Mouse (Mus musculus): ENCODE measurements at regions not wholly inside any gene's neighbourhood (a gene's known extent, or its start where the extent isn't known, plus 50 kb on each side); places are given as distances from the start of the nearest gene placed in this dataset.

- intact Hi-C loops (cut with DNase I): no loop called here
- DNase-seq (ENCODE audit: low spot score): no peak
Measured at GRCm38 (mm10) chrX:42332906-42333305, 156.6 kb upstream of the Tex13c2 start.

GRCm38 (mm10) chrX:42333631-42334030 is 155.9 kb upstream of the Tex13c2 start:
- DNase-seq (ENCODE audit: low spot score): no peak
- intact Hi-C loops (cut with DNase I): no loop called here

DNA sequence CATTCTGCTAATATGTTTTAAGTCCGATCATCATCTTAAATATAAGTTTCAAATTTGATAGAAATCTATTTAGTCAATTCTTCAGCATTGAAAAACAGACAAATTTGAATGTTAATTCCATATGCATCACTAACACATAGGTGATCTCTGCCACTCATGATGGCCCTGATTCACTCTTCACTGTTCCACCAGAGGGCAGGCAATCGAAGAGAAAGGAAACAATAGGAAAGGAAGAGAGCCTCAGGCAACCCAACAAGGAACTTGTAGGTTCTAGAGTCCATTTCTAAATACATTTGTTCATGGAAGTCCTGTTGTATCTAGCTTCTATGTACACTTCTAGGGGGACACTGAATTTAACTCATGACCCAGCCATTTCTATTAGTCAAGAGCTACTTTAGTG is 154.7 kb upstream of the Tex13c2 start:
- intact Hi-C loops (cut with DNase I): no loop called here

DNA sequence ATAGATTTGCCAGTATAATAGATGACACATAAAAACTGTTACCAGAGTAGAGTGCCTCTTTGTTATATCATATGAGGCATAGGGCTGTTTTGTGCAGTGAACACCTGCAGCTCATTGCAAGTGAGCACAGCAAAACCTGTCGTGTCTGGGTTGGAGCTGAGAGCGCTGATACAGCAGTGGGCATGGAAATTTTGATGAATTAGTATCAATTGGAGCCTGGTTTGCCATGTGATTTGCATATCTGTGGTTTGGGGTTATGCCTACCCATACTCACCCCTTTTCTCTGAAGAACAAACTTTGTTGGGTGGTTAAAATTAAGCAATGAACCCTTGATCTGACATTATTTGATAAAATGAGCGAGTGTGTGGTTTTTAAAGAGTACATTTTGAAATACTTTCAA is 152.7 kb upstream of the Tex13c2 start:
- intact Hi-C loops (cut with DNase I): no loop called here
- DNase-seq (ENCODE audit: low spot score): no peak

More for the DNA sequence above, 154.7 kb upstream of the Tex13c2 start:
- DNase-seq (ENCODE audit: low spot score): no peak

DNA sequence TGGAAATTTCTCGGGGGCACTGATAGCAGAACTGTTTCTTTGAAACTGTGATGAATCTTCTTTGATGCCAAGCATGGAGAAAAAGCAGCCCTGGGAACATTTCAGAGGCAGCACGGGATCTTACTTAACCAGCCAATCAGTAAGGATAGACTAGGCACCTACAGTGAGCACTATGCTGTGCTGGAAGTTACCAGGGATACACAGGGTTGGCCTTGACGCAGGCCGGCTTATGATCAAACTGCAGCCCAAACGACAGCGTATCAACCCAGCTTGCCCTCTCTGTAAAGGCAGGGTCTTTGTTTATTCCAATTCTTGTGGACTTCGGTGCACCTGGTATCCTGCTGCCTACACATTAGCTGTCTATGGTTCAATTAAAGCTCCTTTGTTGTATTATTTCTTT is 147.1 kb upstream of the Tex13c2 start:
- intact Hi-C loops (cut with DNase I): no loop called here
- DNase-seq (ENCODE audit: low spot score): no peak

DNA sequence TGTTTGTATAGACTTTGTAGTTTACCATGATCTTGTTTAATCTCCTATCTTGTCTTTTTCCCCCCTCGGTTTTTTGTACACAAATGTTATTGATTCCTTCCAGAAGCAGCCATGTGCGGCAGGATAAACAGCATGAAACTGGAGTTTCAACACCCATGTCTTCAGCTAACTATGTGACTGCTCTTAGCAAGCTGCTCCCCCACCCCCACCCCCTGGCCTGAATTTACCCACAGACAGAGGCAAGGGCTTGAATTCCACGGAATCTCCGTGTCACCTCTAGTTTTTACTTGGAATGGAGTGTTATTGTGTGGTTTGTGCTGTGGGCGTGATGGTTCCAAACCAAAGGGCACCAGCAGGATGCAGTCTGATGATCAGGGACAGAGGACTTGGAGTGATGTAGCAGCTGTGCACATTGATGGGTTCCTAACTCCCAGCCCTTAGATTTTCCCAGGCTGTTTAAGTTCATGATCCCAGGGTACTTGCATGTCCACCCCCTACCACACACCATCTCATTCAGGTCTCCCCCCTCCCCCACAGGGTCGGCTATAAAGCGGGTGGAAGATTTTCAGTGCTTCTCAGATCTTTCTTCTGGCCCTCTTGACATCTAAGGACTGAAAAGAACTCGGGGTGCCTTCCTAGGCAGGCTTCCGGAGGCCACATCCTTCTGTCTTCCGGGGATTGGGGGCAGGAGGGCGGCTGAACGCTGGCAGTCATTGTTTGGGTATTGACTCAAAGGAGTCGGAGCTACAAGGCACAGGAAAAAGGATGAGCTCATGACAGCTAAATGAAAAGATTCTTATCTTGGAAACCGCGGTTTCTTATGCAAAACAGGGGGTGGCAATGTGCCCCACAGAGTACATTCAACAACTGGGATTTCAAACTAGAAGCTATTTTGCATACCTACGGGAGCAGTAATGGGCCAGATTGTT is 146.3 kb upstream of the Tex13c2 start:
- intact Hi-C loops (cut with DNase I): no loop called here
- no peak for DNase-seq (ENCODE audit: low spot score)

GRCm38 (mm10) chrX:42352610-42353254 is 136.8 kb upstream of the Tex13c2 start:
- no peak for DNase-seq (ENCODE audit: low spot score)
- intact Hi-C loops (cut with DNase I): no loop called here

DNA sequence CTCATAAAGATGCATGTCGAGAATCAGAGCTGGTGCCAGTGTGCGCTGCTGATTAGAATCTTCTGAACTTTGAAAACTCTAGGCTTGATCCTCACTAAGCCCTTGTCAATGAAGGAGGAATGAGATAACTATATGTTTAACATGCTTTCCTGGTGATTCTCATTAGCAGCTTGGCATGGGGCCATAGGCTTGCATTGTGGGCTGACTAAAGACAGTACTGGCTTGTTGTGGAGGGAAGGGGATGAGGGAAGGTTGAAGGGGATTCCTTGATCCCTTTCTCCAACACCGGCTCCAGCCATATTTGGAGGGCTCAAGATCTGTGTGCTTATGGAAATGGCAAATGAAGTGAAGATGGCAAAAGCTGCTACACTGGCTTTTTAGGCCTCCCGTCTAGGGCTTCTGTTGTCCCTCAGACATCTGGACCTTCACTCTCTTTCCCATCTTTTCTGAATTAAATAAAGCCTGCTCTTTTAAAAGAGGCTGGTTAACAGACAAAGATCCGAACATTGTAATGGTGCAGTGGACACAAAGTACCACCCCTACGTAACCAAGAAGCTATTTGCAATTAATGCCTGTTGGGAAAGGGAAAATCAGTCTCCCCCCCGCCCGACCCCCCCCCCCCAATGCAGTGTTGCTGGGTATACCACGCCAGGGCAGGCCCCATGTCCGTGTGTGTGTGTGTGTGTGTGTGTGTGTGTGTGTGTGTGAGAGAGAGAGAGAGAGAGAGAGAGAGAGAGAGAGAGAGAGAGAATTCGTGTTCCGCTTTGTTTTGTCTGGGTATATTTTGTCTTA is 129.9 kb upstream of the Tex13c2 start:
- DNase-seq (ENCODE audit: low spot score): no peak
- intact Hi-C loops (cut with DNase I): no loop called here

GRCm38 (mm10) chrX:42360173-42360931 is 129.1 kb upstream of the Tex13c2 start:
- DNase-seq (ENCODE audit: low spot score): no peak
- intact Hi-C loops (cut with DNase I): no loop called here

DNA sequence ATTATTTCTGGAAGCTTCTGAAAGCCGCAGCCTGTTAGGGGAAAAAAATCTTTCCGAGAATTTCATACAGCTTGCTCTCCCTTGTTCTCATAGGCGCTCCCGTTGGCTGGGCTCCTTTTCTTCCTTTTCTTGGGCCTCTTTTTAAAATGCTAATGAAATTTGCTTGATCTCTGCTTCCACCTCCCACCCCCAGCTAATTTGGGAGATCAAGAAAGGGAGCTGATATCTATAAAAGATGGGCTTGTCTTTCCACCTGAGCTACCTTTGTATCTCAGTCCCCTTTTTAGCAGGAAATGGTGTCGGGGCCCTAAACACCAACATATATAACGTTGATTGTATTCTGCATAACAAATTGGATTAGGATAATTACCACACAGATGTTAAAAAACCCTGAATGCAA is 128.5 kb upstream of the Tex13c2 start:
- DNase-seq (ENCODE audit: low spot score): no peak
- intact Hi-C loops (cut with DNase I): no loop called here

GRCm38 (mm10) chrX:42361400-42362028 is 128.0 kb upstream of the Tex13c2 start:
- intact Hi-C loops (cut with DNase I): no loop called here
- DNase-seq (ENCODE audit: low spot score): no peak

- intact Hi-C loops (cut with DNase I): no loop called here
- DNase-seq (ENCODE audit: low spot score): no peak
Measured at GRCm38 (mm10) chrX:42364137-42364536, 125.4 kb upstream of the Tex13c2 start.

- intact Hi-C loops (cut with DNase I): no loop called here
- peak; percentile 31 for DNase-seq (ENCODE audit: low spot score)
Measured at GRCm38 (mm10) chrX:42373794-42374398, 115.6 kb upstream of the Tex13c2 start.

DNA sequence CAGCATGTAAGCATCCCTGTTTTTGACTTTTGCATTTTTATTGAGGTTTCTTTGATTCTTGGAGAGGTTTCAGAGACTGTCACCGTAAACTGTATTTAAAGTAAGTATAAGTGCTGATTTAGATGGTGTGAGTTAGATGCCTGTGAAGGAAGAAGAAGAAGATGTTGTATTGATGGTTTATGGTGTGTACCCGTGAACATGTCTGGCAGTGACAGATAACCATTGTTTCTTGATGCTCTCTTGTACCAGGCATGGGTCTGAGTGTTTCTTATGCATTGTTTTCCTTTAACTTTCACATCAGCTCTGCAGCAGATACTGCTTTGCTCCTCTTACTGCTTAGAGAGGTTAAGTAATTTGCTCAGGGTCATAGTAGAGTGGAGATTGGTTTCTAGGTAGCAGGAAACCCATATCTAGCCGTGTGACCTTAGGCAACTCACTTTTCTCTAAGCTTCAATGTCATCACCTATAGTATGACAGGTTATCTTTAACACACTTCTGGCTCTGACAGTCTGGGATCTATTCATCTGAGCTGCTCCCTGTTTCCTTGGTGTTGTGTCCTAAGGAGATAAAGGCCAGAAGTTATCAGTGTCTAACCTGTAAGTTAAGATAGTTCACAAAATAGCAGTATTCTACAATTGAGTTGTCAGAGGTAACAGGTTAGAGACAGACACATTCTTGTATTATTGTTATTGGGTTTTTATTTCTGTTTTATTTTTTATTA is 95.5 kb upstream of the Tex13c2 start:
- DNase-seq (ENCODE audit: low spot score): no peak
- intact Hi-C loops (cut with DNase I): no loop called here

- intact Hi-C loops (cut with DNase I): no loop called here
- DNase-seq (ENCODE audit: low spot score): no peak
Measured at GRCm38 (mm10) chrX:42396441-42396840, 93.0 kb upstream of the Tex13c2 start.

DNA sequence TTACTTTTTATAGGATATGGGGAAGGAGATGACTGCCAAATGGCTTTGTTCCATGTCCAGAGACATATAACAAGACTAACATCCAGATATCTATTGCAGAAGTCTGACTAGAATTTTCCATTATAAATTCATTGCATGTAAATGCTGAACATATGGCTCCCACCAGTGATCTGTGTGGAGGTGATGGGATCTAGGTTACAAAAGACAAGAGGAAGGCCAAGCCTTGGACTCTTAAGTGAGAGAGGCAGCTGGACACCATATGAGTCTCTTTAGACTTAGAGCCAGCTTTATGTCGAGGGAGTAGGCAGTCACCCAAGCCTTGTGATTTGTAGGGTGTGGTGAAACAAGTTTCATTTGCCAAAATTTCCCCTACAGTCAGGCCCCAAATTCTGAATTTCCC is 90.7 kb upstream of the Tex13c2 start:
- no peak for DNase-seq (ENCODE audit: low spot score)
- intact Hi-C loops (cut with DNase I): no loop called here

DNA sequence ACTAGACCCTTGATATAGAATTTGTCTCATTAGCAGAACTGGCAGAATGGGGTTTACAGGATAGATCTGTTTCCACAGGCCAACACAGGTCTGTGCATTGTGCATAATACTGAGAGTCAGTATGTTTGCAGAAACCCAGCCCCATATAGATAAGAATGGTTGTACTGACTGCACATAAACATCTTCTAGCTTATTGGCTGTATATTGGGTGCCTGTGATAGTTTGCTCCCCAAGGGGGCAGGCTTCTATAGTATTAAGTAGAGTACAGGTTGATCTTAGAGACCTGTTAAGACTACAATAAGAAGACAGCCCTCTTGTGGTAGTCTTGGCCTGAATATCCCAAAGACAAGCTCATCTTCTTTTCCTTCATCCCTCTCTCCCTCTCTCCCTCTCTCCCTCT is 90.1 kb upstream of the Tex13c2 start:
- intact Hi-C loops (cut with DNase I): no loop called here
- no peak for DNase-seq (ENCODE audit: low spot score)

DNA sequence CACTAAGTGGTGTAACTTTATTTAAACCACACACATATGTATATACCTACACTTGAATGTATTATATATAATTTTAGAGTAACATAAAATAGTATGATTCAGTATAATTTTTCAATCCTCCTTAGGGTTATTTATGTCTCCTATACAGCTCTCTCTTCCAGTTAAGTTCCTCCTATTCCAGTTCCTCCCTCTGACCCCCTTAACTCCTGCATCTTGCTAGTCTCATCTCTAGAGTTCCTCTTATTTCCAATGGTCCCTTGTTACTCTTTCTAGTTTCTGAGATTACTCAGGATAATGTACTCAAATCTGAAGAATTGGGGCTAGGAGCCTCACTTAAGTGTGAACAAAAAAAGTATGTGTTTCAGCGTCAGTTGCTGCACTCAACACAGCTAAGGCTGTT is 88.4 kb upstream of the Tex13c2 start:
- intact Hi-C loops (cut with DNase I): no loop called here
- no peak for DNase-seq (ENCODE audit: low spot score)
